Mouse (Mus musculus) embryo, embryonic 11 days (tissue): Measurements from ENCODE around the gene Pcgf2.
"Not testable (repeated sequence)": the region's sequence is repeated elsewhere in the genome, so short reads cannot be mapped to it uniquely, and the experiment has no call there.

Experiments
- DNase-seq: peaks from one replicate; pipeline ENCODE4 v3.0.0-alpha.2; 2015

Pcgf2 gene

GRCm38 (mm10) chr11:97716021-97716420 lies 15.7 kb upstream of the Pcgf2 start:
- no peak for DNase-seq

DNA sequence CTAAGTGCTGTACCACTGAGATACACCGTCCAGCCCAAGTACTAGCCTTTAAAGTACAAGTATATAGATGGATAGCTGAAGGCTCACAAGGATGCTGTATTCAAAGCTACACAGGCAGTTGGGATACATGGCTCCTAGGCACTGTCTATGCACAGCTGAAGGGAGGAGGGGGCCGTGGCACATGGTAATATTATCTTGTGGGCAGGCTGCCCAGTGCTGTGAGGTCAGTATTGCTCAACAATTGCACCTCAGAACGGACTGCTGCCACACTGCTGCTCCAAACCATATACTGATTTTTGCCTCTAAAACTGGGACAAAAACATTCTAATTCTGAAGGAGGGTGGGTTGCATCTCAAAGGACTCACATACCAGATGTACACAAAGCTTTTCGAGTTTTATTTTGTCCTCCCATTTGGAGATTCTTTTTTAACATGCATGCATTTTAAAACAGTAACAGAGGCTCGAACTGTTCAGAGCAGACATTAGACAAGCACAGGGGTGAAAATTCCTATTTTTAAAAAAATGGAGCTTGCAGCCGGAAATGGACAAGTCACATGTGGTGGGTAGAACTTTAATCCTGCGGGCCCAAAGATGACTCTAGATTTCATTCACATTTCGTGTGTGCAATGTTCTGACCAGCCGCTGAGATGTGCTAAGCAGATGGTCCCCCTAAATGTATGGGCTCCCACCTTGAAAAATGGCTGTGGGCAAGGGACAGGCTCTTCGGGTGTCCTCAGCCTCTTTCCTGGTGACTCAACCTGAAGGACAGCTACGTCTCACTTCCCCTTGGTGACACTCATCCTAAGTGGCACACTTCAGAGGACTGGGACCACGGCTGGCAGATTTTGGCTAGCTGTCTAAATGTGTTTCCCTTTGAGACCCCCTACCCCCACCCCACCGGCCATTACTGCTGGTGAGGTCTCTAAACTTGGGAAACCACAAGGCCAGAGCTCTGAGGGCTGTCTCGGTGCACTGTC lies 14.8 kb upstream of the Pcgf2 start:
- no peak for DNase-seq

DNA sequence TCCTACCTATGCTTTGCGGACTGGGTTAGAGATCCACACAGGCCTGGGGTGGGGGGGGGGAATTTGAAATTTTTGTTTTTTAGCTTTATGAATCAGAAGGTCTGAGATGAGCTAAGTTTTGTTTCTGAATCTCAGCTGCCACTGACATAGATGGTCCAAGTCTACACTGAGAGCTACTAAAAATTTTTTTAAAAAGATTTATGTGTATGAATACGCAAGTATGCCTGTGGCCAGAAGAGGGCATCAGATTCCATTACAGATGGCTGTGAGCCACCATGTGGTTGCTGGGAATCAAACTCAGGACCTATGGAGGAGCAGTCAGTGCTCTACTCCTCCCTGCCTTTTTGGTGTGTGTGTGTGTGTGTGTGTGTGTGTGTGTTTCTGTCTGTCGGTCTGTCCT lies 14.1 kb upstream of the Pcgf2 start:
- DNase-seq: no peak

DNA sequence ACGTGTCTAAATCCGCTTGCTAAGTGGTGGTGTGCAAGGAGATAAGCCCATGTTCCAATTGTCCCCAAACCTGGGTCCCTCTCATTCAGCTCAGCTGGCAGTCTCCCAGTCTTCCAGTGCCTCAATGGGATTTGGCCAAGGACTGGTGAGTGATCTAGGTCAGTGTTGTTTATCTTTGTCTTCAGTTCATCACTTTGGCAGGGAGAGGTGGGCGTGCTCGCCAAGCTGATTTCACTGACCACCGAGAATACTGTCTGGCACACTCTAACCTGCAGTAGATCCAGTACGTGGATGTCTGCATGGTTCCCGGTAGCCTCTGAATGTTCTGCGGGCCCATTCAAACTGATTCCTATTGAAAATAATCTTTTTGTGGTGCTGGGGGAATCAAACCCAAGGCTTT lies 13.6 kb upstream of the Pcgf2 start:
- no peak for DNase-seq

DNA sequence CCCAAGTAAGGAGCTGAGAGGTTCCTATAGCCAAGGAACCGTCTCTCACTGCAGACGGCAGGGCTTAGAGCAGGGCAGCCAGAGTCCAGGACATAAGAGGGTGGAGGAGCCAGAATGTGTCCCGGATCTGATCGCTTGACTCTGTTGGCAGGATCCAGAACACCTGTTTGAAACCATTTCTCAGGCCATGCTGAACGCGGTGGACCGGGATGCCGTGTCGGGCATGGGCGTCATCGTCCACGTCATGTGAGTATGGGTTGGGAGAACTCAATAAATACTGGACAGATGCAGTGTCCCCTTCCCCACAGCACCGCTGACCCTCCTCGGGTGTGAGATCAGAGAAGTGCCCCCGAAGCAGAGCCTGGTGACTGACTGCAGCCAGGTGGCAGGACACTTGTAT lies 12.0 kb upstream of the Pcgf2 start:
- no peak for DNase-seq

GRCm38 (mm10) chr11:97711200-97711900 lies 11.1 kb upstream of the Pcgf2 start:
- DNase-seq: no peak

DNA sequence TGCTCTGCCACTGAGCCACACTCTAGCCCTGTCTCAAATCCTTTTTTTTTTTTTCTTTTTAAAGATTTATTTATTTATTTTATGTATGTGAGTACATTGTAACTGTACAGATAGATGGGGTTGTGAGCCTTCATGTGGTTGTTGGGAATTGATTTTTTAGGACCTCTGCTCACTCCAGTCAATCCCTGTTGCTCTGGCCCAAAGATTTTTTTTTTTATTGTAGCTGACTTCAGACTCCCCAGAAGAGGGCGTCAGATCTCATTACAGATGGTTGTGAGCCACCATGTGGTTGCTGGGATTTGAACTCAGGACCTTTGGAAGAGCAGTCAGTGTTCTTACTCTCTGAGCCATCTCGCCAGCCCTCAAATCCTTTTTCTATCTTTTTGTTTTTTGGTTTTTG lies 9.8 kb upstream of the Pcgf2 start:
- DNase-seq: not testable (repeated sequence)

DNA sequence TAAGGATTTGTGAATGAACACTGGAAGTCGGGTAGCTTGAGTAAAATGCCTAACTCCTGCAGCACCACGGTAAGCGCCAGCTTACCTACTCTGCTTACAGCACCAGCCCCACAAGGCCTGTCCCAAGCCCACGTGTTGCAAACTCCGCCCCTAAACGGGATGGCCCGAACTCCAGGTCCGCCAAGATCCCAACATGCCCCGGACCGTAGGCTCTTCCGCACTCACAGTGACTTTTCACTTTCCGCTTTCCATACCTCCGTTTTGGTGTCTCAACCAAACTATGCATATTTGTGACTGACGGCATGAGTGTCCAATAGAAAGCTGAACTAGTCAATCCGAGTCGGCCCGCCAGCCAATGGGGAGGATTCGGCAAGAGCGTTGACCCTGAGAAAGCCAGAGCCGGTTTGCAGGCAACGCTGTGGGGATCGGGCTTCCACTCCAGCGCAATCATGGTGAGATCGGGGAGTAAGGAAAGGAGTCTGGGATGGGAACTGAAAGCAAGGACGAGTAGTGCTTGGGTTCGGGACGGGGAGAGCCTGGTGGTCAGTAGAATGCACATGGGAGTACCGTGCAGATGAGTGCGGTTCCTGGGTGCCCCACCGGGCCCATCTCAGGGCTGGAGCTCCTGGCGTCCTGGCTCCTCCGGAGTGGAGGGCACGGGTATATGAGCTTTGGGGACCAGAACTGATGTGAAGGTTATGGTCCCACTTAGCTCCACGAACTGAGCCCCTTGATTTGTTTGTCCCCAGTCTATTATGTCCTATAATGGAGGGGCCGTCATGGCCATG lies 2.9 kb upstream of the Pcgf2 start, which contains the start of gene Psmb3:
Gene Psmb3 (plus strand): TSS at position 361 of the 788 bp plus-strand sequence.
- peak; percentile 99 for DNase-seq

DNA sequence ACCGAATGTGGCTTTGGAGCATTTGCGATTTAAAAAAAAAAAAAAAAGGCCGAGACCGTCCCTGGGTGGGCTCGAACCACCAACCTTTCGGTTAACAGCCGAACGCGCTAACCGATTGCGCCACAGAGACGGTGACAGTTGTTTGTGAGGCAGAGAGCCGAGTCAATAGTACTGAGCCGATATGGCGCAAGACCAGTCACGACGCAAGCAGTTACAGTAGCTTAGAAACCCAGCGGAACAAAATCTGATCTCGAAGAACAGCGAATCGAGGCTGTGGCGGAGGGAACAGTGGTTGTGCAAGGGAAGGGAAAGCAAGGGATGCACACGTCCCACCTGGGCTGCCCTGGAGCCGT lies 2.1 kb upstream of the Pcgf2 start:
- peak; percentile 86 for DNase-seq

DNA sequence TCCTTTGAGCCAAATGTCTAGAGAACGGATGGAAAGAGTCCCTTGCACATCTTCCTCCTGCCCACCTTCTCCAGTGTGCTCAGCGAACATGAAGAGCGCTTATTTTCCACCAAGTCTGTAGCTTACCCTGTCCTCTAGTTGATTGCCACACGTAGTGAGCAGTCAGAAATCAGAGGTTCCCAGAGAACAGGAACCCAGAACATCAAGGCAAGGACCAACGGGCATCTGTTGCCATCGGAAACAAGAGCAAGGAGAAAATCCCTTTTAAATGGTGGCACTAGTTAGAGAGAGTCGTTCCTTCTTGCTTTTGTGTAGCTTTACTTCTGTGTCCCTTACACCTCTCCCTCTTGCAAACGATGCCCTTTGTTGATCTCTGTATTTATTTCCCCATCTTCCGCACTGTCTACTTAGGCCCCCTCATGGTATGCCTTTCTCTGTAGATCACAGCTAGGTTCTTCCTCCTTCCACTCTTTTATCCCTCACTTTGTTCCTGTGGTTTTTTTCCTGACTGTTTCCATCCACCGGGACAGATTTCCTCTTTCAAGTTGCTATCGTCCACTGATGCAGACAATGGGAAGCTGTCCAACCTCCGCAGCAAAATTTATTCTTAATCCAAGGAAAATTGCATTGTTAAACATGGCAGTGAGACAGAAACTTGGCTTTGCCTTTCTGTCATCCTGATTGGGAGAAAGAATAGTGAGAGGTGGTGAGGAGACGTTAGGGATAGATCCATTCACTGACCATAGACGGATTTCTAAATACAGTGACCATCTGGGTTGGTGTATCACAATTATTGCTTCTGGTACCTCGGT lies 1.5 kb upstream of the Pcgf2 start:
- no peak for DNase-seq

- peak; percentile 62 for DNase-seq
These were observed 666 bp upstream of the Pcgf2 start for GRCm38 (mm10) chr11:97700746-97701580.

DNA sequence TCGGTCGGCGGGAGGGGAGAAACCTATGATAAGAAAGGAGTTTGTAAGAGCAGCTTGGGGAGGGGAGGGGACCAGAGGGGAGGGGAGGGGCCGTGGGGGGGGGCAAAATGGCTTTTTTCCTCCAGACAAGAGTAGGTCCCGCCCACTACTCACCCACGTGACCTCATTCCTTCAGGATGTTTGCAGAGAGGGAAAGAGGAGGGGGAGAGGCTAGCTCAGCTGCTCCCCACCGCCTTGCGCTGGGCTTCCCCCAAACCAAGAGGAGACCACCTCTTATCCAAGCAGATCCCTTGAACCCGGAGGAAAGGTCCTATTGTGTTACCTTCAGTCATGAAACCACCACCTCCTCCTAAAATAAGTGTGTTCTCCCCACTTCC lies 683 bp downstream of the Pcgf2 start:
- peak; percentile 96 for DNase-seq

GRCm38 (mm10) chr11:97698741-97699611 lies 1.3 kb downstream of the Pcgf2 start:
- DNase-seq: peak; percentile 90

- DNase-seq: peak; percentile 69
These were observed 2.3 kb downstream of the Pcgf2 start for GRCm38 (mm10) chr11:97697891-97698529.

GRCm38 (mm10) chr11:97697199-97697890 lies 3.0 kb downstream of the Pcgf2 start:
- no peak for DNase-seq

DNA sequence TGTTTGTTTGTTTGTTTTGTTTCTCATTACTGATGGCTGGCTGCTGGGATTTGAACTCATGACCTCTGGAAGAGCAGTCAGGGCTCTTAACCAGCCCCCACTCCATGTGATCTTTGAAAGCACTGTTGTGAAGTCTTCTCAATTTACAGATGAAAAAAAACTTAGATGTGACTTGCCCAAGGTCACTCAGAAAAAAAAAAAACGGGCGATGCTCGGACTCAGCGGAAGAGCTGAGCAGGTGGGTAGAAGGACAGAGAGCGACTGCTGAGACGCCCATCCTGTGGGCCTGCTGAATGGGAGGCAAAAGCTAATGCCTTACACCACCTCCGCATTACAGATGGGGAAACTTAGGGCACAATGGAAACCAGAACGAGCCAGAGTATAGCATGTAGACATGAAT lies 3.6 kb downstream of the Pcgf2 start:
- DNase-seq: no peak

DNA sequence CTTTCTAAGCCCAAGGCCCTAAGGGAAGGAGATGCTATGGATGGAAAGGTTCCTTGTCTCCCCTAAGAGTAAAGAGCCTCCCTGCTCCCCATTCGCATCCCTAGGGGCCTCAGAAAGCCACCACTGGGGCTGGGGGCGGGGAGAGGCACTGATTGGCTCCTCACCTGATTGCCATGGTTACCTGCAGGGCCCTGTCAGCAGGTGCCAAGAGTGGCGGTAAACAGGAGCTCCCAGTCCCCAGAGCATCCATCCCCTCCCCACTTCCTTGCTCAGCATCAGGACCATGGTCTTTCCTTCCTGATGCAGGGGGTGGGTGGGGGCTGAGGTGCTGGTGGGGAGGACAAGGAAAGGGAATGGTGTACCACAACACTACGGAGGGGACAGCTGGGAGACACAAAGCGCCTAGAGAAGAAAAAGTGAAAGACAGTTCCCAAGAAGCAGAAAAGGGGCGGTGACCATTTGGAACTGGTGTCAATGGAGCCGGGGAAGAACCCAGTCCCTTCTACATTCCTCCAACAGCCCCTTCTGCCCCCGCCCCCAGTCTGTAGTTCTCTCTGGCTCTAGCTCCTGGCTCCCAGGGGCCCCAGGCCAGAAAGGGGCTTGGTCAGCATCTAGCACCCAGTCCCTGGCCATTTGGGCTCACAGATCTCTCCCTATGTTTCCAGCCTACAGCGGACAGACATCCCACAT lies 4.4 kb downstream of the Pcgf2 start:
- DNase-seq: no peak

- DNase-seq: peak; percentile 50
These were observed 5.2 kb downstream of the Pcgf2 start for GRCm38 (mm10) chr11:97694921-97695711.
